Mouse (Mus musculus) bone marrow, adult 2 months (tissue): ENCODE data around the gene Fas. TPM values are rescaled to one million over a fixed set of nuclear protein-coding genes. Genes with fewer than 3 reads are reported as not detected.

Source experiments
- H3K27ac ChIP-seq: fragments of 200-500 bp; 2 replicates; pipeline ENCODE4 v1.5.1; 2012; ENCODE audit warnings: low read depth, mild to moderate bottlenecking, control low read depth, inconsistent platforms, low read length; ENCODE audit not compliant: control insufficient read depth, poor library complexity, insufficient read depth
- H3K4me1 ChIP-seq: fragments of 200-500 bp; 2 replicates; pipeline ENCODE4 v1.6.1; 2011; ENCODE audit warnings: low read length; ENCODE audit not compliant: control insufficient read depth, insufficient read depth
- H3K4me3 ChIP-seq: fragments of 200-500 bp; replicated peaks from 2 replicates; pipeline ENCODE3; 2011; ENCODE audit warnings: mild to moderate bottlenecking, low read depth, low read length, control low read depth; ENCODE audit not compliant: control insufficient read depth
- CTCF ChIP-seq: fragments of 200-500 bp; IDR thresholded peaks from 2 replicates; pipeline ENCODE4 v1.5.1; 2011; ENCODE audit warnings: low read length, control low read depth; ENCODE audit not compliant: control insufficient read depth, insufficient read depth
- POLR2A ChIP-seq: fragments of 200-500 bp; IDR thresholded peaks from 2 replicates; pipeline ENCODE4 v1.6.1; 2011; ENCODE audit warnings: low read depth, mild to moderate bottlenecking, control low read depth, low read length, borderline replicate concordance; ENCODE audit not compliant: control insufficient read depth
- WGBS: fragments of 180-500 bp; shearing (Covaris S2); methylation state at CpG from one replicate; pipeline ENCODE4 v1.1.7; 2018; 5-methylcytosine and 5-hydroxymethylcytosine counted together
- polyA plus RNA-seq: library from polyadenylated mRNA; stranded (reverse); fragments of >200 nt; gene quantifications from 2 replicates; pipeline ENCODE4 v1.2.4, GENCODE M21; 2011; ENCODE audit warnings: low replicate concordance; ENCODE audit not compliant: missing spikeins, insufficient read depth, insufficient read length

Fas gene
- polyA plus RNA-seq, 1 experiment: 10.1 TPM

DNA sequence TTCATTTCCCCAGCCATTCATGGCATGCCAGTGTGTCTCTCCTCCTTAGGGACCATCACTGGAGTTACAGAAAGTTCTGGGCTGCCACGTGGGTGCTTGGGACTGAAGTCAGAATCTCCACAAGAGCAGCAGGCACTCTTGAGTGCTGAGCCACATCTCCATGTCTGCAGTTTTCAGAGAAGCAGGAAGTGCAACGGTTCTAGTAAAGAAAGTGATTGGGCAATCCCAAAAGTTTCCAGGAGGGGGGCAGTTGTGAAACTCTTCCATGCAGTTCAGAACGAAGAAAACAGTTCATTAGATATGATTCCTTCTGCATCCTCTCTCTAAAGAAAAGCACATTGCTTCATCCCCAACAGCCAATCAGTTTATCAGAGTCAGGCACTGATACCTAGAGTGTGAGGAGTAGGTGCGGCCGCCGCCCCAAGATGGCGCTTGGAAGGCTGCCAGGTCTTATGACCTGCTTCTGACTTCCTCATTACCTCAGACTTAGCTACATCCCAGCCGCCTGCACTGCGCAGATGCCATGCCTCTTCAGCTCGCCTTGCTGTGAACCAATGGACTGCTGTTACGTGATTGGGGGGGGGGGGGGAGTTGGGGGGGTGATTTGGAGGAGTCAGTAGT is 20.2 kb upstream of the Fas start:
- peak overlapping the region; percentile 53 for H3K27ac ChIP-seq
- 38% methylated on average over 11 of the region's 11 CpGs for WGBS
- peaks cover 2% of the 10 kb centered on the region; the same call in 1 of the 2 replicates for H3K4me1 ChIP-seq
- TF ChIP-seq POLR2A (no peak), CTCF (no peak)
- no peak overlapping the region for H3K4me3 ChIP-seq

DNA sequence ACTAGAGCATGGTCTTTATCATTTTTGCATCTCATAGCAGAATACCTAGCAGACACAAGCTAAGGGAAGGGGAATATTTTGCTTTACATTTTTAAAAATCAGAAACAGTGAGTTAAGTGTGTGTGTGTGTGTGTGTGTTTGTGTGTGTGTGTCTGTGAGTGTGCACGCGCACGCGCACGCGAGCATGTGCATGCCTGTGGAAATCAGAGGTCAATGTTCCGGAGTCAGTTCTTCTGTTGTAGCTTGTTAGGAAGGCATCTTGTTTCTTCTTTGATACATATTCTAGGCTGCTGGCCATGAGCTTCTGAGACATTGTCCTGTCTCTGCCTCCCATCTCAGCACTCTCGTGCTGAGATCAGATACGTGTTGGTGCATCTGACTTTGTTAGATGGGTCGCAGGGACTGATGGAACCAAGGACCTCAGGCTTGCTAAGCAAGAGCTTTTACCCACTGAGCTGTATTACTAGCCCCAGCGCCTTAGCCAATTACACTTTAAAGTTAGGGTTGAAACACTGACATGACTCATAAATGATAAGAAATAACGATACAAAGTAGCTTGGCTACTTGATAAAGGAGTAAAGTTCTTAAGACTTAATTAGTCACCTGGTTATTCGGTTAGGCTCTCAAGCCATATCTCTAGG is 19.5 kb upstream of the Fas start:
- Histone ChIP-seq H3K4me3 (peak overlapping the region; percentile 31), H3K4me1 (peaks cover 2% of the 10 kb centered on the region; the same call in 1 of the 2 replicates), H3K27ac (no peak overlapping the region)
- 89% methylated on average over 13 of the region's 13 CpGs for WGBS
- no peak for TF ChIP-seq CTCF
- TF ChIP-seq POLR2A: no peak

GRCm38 (mm10) chr19:34273073-34273472 is 17.4 kb upstream of the Fas start:
- Histone ChIP-seq H3K27ac (no peak overlapping the region), H3K4me1 (peaks cover 2% of the 10 kb centered on the region; the same call in 1 of the 2 replicates), H3K4me3 (no peak overlapping the region)
- no peak for TF ChIP-seq POLR2A
- no peak for TF ChIP-seq CTCF
- 90% methylated on average over 1 of the region's 1 CpGs for WGBS

DNA sequence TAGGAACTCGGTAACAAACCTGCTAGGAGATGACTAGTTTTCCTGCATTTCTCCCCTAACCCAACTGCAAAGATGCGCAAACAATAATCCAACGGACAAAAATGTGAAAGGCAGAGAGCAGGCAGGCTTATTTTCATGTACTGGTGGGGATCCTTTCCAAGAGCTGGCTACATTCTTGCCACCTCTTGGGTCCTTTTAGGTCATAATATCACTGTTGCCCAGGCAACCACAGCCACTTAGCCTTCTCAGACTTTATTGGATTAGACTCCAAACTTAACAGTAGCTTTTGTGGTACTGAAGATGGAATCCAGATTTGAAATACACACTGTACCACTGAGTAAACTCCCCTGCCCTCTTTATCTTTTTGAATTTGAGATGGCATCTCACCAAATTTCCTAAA is 12.4 kb upstream of the Fas start:
- TF ChIP-seq CTCF (no peak), POLR2A (no peak)
- 85% methylated on average over 3 of the region's 3 CpGs for WGBS
- Histone ChIP-seq H3K4me3 (no peak overlapping the region), H3K4me1 (no peaks in the 10 kb centered on the region), H3K27ac (no peak overlapping the region)

GRCm38 (mm10) chr19:34283614-34284013 is 6.9 kb upstream of the Fas start:
- TF ChIP-seq CTCF (no peak), POLR2A (no peak)
- WGBS: 24% methylated on average over 6 of the region's 6 CpGs
- Histone ChIP-seq H3K4me1 (no peaks in the 10 kb centered on the region; the same call in 1 of the 2 replicates), H3K27ac (no peak overlapping the region), H3K4me3 (no peak overlapping the region)

DNA sequence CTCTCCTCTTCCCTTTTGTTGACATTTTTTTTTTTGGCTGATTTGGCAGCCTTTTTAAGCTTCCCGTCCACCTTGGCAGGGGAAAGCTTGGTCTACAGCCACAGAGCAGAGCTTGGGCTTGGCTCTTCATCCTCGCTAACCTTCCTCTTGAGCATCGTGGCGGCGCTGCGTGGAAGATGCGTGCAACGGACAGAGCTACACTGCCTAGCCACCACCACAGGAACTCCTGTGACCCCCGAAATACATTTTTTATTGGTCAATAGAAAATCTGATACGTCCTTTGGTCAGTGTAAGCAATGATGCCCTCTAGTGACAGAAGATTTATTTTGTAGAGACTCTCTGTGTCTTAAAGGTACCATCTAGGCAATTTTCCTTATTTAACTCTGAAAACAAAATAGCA is 6.1 kb upstream of the Fas start:
- Histone ChIP-seq H3K4me3 (peak overlapping the region; percentile 54), H3K4me1 (no peaks in the 10 kb centered on the region; the same call in 1 of the 2 replicates), H3K27ac (no peak overlapping the region)
- 22% methylated on average over 10 of the region's 10 CpGs for WGBS
- TF ChIP-seq CTCF (no peak), POLR2A (no peak)

DNA sequence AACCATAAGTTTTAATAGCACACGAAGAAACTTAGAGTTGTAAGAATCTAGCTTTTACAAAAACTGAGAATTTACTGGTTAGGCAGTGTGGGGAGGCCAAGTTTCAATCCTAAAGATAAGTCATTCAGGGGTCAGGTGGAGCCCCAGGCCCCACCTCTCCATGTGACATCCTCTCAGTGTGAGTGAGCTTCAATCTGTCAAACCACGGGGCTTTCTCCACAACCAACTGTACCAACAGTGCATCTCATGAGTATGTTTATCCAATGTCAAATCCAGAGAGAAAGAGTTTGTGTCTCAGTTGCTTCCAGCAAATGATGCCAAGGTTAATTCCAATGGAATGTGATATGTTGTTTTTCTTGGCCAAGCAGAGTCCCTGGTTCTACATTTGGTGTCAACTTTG is 5.6 kb upstream of the Fas start:
- Histone ChIP-seq H3K4me1 (no peaks in the 10 kb centered on the region; the same call in 1 of the 2 replicates), H3K27ac (no peak overlapping the region), H3K4me3 (no peak overlapping the region)
- TF ChIP-seq CTCF (no peak), POLR2A (no peak)
- WGBS: 36% methylated on average over 2 of the region's 2 CpGs

DNA sequence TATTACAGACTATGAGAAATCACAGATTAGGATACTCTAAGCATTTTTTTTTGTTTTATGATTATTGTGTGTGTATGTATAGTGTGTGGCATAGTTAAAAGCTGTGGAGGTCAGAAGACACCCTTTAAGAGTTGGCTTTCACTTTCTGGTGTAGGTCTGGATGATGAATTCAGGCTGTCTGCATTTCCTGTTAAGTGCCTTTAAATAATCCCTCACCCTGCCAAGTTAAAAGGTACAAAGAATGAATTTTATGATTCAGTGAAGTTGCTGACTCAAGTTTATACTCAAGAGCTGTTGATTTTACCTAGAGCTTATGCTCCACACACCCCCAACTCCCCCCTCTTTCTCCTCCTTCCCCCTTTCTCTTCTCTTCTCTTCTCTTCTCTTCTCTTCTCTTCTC is 3.2 kb upstream of the Fas start:
- no peak for TF ChIP-seq CTCF
- no peak for TF ChIP-seq POLR2A
- H3K4me1 ChIP-seq: no peaks in the 10 kb centered on the region; the same call in 1 of the 2 replicates
- no peak overlapping the region for H3K27ac ChIP-seq
- no peak overlapping the region for H3K4me3 ChIP-seq

DNA sequence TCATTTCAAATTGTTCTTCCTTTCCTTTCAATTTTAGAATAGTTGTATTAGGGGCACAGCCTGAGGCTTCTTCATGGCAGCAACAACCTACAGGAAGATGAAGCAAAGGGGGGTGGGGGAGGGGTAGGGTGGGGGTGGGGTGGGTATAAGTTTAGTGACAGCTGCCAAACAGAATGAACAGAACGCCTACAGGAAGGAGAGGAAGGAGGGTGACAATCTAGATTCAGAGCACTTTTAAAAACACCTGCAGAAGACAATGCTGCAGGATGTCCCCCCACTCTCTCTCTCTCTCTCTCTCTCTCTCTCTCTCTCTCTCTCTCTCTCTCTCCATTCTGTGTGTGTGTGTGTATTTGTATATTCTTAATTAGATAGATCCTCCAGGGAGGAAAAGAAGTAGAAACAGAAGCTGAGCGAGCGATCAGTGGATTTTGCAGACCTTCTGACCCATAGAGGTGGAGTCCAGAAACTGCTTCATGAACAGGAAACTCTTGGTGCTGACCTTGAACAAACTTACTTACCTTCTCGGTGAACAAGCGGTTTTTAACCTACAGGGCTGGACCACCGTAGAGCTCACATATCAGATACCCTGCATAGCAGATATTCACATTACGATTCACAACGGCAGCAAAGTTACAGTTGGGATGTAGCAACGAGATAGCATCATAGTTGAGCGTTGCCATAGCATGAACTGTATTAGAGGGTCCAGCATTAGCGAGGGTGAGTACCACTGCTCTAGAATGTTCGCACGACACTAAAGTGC is 2.6 kb upstream of the Fas start:
- no peak overlapping the region for H3K4me3 ChIP-seq
- H3K27ac ChIP-seq: no peak overlapping the region
- no peak for TF ChIP-seq POLR2A
- TF ChIP-seq CTCF: no peak
- no peaks in the 10 kb centered on the region; the same call in 1 of the 2 replicates for H3K4me1 ChIP-seq
- WGBS: 8% methylated on average over 13 of the region's 13 CpGs
